Mouse (Mus musculus) urinary bladder, adult 2 months (tissue): ENCODE measurements around the gene Notch4. TPM values are rescaled to one million over a fixed set of nuclear protein-coding genes. Genes with fewer than 3 reads are reported as not detected.

Experiments used
- DNase-seq: peaks from one replicate; pipeline ENCODE4 v3.0.0; 2022; ENCODE audit warnings: low spot score
- polyA plus RNA-seq: library from polyadenylated mRNA; depleted of rRNA; stranded (reverse); fragments of >200 nt; gene quantifications from 2 replicates; pipeline ENCODE4 v1.2.3, GENCODE M21; 2012

Notch4 gene
- polyA plus RNA-seq, 1 experiment, result 3.2 TPM

DNA sequence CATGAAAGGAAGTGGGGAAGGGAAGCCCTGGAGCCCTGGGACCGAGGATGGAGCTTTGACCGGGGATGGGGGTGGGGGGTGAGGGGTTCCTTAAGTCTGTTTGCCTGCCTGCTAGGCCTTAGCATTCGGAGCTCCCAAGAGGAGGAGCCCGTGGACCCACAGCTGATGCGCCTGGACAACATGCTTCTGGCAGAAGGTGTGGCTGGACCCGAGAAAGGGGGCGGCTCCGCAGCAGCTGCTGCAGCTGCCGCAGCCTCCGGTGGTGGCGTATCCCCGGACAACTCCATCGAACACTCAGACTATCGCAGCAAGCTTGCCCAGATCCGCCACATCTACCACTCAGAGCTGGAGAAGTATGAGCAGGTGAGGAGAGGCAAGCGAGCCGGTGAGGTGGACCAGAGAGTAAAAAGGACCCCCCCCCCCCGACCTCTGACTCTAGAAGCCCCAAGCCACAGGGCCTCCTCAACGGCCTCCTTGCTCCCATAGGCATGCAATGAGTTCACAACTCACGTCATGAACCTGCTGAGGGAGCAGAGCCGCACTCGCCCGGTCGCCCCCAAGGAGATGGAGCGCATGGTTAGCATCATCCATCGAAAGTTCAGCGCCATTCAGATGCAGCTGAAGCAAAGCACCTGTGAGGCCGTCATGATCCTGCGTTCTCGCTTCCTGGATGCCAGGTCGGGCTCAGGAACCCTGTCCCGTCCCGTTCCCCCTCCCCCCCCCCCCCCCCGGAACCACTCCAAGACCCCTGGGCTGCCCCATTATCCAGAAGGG, 29.9 kb downstream of the Notch4 start:
- no peak for DNase-seq

DNA sequence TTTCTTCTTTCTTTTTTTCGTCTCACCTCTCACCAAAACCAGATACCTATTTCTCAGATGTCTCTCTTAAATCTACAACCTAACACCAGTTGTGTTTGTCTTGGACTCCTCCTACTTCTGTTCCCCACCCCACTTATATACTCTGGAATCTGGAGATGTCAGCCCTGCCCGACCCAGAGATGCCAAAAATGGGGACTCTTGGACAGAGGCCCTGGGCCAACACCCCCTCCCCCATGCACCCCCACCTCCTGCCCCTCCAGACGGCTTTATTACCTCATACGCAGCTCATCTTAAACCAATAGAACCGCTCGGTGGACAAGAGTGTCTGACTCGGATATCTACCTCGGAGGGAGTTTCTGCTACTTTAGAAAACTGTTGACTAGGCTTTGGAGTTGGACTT, 32.0 kb downstream of the Notch4 start:
- DNase-seq, result no peak

DNA sequence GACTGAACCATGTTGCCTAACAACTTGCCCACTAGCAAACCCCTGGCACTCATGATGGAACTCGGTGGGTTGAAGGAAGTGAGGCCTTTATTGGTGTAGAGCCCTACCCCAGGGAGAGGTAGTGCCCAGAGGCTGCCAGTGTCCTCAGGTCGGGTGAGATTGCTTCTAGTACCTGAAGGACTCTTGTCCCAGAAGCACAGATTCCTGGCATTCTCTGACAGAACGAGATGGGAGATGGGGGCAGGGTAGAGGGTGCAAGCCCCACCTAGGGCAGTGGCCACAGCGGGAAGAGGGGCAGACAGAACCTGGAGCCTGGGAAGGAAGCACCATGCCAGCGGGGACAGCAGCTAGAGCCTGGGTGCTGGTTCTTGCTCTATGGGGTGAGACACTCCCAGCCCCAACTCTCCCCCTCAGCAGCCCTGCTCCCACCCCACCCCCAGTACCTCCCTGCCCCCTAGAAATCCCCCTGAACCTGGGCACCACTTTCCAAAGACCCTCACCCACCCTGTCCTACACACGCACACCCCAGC, 33.6 kb downstream of the Notch4 start, which contains the start of gene Ager:
Ager (plus strand) TSS at position 297 of the 530 bp plus-strand sequence.
- no peak for DNase-seq

DNA sequence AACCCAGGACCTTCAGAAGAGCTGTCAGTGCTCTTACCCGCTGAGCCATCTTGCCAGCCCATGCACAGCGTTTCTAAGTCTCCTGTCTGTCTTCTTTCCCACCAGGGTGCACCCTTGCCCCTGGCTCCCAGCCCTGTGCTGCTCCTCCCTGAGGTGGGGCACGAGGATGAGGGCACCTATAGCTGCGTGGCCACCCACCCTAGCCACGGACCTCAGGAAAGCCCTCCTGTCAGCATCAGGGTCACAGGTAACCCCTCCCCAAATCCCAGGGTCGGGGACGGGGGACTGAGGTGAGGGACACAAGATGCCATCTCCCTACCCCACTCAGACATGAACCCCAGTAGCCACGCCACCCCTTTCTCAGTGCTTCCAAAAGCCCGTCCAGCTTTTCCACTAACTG, 35.8 kb downstream of the Notch4 start:
- DNase-seq, result no peak

DNA sequence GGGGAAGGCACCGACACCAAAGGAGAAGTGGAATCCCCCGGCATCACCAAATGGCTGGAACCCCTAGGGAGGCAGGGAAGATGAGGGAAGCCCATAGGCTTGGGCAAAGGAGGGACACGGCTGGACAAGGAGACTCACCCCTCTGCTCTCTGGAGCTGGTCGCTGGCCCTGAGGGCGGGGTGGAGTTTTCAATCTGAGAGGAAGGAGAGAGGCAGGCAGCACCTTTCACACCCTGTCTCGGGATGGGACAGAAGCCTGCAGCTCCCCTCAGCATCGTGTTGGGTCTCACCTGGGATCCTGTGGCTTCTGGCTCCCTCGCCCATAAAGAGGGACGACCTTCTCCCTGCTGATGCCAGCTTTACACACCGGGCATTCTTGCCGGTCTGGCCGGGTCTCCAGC, 37.7 kb downstream of the Notch4 start:
- no peak for DNase-seq

DNA sequence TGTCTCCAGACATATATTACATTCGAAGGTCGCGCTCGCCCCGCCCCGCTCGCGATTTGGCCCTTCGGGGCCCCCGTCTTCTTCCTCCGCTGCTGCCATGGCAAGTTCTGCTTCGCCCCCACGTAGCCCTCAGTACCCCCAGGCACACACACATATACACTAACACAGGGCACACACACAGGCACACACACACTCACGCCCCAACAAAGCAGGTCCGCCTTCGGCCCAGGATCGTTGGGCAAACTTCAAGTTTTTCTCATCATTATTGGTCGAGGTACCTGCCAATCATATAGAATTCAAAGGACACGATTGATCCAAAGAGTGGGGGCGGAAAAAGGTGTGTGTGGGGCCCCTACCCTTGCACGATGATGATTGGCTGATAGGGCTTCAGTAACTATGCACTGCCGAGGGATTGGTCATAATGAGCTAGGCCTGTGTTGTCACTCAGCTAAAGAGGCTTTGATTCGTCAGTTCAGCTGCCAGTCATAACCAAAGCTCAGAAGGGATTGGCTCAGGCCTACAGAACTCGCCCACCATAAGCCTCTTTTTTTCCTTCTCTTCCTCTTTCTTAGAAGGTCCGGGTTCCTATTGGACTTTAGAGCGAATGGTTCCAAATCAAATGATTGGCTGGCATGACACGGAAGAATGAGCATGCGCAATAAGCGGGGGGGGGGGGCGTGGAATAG, 39.5 kb downstream of the Notch4 start, which contains the start of gene Rnf5:
Rnf5 (minus strand) TSS at position 316 of the 686 bp plus-strand sequence.
- peak; percentile 77 for DNase-seq

DNA sequence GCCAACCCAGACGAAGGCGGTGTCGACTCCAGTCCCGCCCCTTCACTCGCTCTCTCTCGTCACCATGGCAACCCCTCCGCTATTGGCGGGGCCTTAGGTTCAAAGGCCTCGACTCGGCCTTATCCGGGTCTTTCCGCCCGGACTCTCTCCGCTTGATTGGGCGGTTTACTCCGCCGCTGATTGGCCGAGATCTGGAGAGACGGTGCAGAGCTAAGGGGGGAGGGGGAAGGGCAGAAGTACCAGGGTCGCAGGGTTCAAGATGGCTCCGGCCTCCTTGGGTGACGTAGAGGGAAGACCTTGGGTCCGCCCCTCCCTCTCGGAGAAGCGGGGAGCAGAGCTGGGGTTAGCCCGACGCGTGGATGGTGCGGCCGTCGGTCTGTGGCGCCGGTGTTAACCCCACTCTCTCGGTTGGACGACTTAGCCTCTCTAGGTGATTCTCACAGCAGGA, 40.0 kb downstream of the Notch4 start, which contains the start of gene Agpat1:
Agpat1 (plus strand) TSS at position 202 of the 448 bp plus-strand sequence.
- DNase-seq, result peak; percentile 82

DNA sequence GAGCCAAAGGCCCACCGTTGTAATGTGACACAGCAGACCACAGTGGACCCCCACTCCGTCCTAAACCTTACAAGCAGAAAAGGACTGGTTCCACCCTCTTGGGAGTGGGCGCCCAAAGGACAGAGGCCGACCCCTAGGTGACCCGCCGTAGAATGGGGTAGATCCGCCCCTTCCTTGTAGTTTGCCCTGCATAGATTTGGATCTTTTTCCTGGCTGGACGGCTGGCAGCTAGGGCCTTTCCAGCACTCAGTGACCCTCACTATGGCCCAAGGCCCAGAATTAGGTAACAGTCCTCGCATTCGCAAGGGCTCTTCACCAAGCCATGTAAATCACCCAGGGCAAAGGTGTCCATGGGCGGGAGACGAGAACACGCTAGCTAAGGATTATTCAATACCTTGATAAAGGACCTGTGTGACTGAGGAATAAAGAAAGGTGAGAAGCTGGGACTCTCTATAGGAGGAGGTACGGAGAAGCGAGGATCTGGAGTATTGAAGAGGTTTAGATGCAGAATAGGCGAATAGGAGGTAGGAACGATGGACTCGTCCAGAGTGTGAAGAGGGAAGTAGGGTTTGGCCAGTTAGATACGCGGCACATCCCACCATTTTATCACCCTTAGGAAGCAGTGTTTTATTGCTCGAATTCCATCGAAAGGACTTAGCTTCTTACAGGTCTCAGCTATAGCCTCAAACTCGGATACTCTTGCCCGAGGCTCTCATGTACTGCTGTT, 40.6 kb downstream of the Notch4 start:
- no peak for DNase-seq

DNA sequence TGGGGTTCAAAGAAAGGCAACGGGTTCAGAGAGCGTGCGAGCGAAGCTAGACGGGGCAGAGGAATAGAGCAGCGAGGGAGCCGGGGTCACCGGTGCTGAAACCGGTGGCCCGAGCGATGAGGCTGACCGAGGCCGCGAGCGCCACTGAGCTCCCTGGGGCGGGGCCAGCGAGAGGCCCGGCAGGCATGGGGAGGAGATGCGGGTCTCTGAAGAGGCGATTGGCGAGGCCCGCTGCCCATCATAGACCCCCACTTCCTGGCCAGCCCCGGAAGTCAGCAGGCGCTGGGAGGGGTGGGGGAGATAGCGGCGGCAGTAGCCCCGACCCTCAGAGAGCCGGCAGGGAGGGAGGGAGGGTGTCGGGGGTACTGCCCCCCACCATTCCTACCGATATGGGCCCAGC, 41.5 kb downstream of the Notch4 start:
- DNase-seq, result peak; percentile 94

DNA sequence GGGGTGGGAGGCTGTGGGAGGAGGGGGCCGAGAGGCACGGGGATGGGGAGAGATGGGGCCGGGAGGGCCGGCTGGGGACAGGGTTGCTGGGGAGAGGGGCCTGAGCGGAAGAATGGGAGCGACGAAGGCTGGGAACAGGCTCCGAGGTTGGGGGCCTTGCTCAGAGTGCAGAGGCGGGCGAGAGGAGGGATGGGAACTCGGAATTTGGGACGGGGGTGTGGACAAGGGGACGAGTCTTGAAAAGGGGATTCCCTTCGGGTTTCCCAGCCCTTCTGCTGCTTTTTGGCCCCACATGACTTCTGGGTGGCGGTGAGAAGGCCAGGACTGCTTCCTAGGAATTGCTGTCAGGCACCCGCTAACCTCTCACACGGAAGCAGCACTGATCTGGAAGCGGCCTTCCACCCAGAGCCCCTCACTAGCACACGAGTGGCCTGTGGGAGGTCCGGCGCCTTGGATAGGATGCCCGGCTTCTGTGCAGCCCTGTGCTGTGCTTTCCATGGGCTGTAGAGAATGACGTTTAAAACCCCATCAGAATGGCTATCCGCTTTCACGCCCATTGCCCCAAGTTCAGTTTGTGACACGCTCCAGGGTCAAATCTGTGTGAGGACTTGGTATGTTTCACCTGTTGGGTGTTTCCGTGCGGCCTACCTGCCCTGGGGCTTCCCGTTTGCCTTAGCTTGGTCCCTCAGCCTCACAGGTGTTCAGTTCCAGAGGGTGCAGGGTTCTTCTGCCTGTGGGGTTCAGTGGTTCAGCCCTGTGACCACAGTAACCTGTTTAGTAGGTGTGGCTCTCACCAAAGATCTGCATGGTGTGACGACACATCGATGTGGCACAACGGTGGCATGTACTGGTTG, 42.3 kb downstream of the Notch4 start:
- no peak for DNase-seq

DNA sequence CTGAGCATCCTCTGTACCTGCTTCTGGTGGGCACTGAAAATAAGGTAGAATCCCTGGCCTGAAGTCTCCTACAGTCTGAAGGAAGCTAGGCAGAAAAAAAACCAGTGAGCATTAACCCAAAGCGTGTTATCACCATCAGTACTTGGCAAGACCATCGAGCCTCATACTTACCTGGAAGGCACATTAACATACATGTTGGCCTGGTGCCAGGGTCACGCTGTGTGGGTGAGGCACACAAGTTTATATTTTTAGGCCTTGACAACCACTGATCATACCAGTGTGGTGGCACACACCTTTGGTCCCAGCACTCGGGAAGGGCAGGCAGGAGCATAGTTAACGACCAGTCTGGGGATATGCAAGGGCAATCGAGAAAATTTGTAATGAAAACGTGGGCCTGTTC, 43.9 kb downstream of the Notch4 start:
- DNase-seq, result no peak

DNA sequence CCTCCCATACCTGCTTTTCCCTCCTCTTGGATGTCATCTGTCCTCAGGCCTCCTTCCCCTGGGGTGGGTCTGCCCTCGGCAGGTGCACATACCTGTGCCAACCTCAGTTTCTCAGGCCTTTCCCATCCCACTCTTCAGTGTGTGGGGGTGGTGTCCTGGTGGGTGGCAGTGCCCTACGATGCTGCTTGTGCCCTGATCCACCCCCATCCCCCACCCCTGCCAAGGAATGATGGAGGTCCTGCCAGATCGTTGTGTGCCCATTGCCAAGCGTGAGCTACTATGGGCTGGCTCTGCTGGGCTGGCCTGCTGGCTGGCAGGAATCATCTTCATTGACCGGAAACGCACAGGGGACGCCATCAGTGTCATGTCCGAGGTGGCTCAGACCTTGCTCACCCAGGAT, 47.0 kb downstream of the Notch4 start:
- DNase-seq, result no peak

DNA sequence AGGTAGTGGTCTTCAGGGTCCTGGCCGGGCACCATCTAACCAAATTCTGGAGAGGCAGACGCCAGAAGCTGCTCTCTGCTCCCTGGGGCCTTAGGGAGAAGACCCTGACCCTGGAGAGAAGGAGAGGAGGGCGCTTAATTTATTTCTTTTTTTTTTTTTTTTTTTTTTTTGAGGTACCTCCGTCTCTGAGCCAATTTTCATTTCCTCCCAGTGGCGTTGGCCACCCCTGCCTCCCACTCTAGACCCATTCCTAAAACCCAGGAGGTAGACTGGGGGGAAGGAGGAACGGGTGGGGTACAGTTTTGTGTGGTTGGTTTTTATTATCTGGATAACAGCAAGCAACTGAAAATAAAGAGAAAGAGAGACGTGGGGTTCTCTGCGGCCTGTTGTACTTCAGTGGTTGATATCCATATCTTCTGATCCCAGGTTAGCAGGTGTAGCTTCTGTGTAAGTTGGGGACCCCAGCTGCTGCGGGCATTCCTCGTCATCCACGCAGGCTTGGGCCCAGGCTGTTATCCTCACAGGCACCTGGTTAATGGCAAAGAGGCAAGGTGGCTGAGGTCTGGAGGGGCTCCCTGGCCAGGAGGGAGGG, 49.1 kb downstream of the Notch4 start:
- DNase-seq, result no peak

DNA sequence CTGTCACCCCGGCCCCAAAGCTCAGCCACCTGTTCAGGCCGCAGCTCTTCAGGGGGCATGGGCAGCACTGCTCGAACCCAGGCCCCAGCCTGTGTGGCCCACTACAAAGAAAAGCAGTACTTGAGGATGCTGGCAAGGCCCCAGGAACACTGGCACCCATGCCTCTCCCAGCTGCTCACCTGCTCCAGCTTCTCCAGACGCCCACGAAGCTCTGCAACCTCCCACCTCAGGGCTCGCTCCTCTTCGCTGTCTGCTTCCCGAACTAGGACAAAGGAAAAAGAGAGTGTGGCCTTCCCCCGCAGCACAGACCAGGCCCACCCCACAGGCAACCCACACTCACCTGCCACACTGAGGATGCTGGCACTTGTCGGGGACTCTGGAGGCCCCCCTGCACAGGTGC, 49.8 kb downstream of the Notch4 start:
- DNase-seq, result no peak

DNA sequence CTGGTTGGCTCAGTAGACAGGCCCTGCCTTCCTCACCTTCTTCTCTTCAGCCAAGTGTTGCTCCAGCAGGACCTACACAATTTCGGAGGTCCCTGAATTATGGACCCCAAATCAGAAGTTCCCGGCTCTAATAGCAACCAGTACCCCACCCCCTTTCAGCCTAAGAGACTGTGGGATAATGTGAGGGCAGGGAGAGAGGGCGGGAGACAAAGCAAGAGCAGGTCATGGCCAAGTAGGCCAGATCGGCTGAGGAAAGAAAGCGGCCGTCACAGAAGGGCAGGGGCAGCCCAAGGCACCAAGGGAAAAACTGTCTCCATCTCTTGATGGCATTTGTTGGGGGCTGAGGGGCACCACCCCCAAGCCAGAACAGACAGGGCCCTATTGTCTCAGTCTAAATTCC, 51.8 kb downstream of the Notch4 start, which contains the start of gene Egfl8:
Egfl8 (minus strand) TSS at position 101 of the 400 bp plus-strand sequence.
- no peak for DNase-seq

DNA sequence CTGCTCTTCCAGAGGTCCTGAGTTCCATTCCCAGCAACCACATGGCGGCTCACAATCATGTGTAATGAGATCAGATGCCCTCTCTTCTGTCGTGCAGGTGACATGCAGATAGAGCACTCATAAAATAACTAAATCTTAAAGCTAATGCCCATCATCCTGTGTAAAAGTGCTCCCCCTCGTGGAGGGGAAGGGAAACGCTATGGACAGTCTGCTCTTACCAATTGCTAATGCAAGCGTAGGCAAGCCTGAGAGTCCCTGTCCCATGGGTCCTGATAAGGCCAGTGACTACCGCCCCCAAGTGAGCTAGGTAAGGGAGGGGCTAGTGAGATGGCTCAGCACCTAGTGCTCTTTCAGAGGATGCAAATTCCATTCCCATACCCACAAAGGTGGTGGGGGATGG, 54.9 kb downstream of the Notch4 start:
- peak; percentile 38 for DNase-seq

DNA sequence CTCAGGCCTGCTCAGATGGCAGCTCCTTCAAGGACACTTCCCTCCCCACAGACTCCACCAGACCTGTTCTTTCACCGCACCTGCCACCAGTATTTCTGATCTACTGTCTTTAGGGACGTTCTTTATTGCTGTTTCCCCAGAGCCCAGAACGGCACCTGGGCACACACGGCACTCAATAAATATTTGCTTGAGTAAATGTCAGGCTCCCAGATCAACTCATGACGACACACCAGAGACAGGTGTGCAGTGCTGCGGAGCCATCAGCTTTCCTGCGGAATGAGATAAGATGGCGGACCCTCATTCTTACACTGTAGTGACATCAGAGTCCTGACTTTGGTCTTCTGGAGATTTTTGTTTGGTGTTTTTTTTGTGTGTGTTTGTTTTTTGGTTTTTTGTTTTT, 56.9 kb downstream of the Notch4 start:
- no peak for DNase-seq

DNA sequence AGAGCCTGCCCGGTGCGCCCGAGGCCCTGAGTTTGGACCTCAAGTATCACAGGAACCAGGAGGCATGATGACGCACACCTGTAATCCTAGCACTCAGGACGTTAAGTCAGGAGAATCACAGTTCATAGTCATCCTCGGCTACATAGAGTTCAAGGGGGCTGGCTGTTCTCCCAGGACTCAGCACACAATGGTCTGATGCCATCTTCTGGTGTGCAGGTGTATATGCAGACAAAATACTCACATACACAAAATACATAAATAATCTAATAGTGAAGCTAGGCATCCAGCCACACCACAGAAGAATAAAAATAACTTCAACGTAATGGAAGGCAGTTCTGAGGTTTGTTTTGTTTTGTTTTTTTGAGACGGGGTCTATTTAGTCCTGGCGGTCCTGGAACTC, 59.1 kb downstream of the Notch4 start:
- DNase-seq, result no peak

DNA sequence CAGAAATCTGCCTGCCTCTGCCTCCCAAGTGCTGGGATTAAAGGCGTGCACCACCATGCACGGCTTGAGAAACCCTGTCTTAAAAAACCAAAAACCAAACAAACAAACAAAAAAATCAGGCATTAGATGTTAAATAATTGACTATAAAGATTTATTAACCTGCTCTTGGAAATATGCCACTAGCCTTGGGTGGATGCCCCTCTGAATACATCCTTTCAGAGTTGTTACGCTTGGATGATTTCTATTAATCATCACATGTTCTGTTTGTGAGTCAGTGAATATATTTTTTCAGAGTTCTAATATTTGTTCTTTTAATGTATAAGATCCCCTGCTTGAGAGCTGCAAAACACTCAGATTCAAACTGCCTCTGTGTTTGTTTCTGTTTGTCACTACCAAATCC, 60.9 kb downstream of the Notch4 start:
- no peak for DNase-seq

DNA sequence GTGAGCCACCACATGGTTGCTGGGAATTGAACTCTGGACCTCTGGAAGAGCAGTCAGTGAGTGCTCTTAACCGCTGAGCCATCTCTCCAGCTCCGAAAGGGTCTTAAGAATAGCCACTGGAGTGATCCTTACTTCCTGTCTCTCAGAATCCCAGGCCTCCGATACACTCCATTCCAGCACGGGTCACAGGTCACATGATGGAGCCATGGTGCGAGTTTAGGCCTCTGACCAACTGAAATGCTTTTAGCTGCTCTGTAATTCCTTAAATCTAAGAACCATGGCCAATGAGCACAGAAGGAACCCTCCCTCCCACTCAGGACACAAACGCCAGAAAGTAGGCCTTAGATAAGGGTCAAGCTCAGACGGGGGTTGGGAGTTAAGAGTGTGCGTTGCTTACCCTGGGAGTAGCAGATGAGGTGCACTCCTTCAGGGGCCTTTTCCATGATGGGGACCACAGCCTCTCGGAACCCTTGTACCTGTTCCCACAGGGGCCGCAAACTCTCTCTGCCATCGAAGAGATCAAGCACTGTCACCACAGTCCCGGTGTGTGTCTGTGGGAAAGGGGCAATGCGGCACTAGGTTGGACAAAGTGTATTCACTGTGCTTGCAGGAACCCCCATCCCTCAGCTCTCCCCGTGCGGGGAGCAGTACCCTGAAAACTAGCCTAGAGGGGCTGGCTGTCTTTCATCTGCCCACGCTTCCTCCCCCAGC, 62.1 kb downstream of the Notch4 start:
- peak; percentile 22 for DNase-seq
